Mouse (Mus musculus): ENCODE measurements around the gene Gm3095.
"Not testable (repeated sequence)": the region's sequence is repeated elsewhere in the genome, so short reads cannot be mapped to it uniquely, and the experiment has no call there.

The Gm3095 gene

DNA sequence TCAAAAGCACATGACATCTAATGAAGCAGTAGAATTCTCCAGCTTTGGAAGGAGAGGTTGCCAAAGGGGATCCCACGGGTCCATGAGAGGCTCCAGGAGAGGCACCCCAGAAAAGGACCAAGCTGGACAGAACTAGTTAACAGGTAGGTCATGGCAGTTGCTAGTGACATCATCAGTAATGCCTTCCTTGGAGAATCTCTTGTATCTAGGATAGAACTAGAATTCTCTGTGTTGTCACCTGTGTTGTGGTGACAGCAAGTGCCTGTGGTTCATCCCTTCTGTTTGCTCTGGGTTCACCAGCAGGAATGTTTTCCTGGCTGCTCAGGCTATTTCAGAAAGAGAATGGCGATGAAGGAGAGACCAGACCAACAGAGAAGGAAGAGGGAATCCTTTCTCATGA is at the start of gene Gm3095:
TSS of gene Gm3095 (plus strand) at position 301 of the 400 bp plus-strand sequence.
- DNase-seq (ENCODE audit: low read depth, low spot score): not testable (repeated sequence)

DNA sequence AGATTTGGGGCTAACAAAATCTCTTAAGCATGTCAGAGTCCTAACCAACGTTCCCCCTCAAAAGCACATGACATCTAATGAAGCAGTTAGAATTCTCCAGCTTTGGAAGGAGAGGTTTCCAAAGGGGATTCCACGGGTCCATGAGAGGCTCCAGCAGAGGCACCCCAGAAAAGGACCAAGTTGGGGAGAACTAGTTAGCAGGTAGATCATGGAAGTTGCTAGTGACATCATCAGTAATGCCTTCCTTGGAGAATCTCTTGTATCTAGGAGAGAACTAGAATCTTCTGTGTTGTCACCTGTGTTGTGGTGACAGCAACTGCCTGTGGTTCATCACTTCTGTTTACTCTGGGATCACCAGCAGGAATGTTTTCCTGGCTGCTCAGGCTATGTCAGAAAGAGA is 31.9 kb upstream of the Gm3095 start, which contains the start of gene Gm3029:
TSS of gene Gm3029 (plus strand) at position 301 of the 400 bp plus-strand sequence.
- DNase-seq (ENCODE audit: low read depth, low spot score): not testable (repeated sequence)

DNA sequence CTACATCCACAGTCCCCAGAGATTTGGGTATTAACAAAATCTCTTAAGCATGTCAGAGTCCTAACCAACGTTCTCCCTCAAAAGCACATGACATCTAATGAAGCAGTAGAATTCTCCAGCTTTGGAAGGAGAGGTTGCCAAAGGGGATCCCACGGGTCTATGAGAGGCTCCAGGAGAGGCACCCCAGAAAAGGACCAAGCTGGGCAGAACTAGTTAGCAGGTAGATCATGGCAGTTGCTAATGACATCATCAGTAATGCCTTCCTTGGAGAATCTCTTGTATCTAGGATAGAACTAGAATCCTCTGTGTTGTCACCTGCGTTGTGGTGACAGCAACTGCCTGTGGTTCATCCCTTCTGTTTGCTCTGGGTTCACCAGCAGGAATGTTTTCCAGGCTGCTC is 34.7 kb downstream of the Gm3095 start, which contains the start of gene Gm3099:
TSS of gene Gm3099 (plus strand) at position 301 of the 400 bp plus-strand sequence.
- DNase-seq (ENCODE audit: low read depth, low spot score): not testable (repeated sequence)

Data from telencephalon, adult 2 months (tissue).